Mouse (Mus musculus) cerebellum, adult 9-11 months (tissue): Measurements from ENCODE around the gene Sncg.

ENCODE experiments used
- DNase-seq: peaks from one replicate; pipeline ENCODE4 v3.0.0; 2022

Gene Sncg

DNA sequence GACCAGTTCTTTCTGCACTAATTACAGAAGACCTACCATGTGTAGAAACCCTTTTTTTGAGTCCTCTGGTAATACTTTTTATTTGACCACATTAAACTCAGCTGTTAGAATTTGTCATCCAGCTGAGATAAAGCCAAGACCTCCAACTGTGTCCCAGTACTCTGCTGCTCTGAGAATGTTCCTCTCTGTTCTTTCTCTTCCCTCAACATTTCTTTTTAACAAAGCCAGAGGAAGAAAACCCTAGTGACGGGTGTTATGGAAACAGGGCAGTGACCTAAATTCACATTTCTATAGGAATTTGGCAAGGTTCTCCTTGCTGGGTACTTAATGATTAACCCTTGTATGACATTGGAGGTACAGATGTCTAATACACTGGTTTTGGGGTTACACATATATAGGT lies 35.1 kb downstream of the Sncg start:
- DNase-seq: peak; percentile 14

DNA sequence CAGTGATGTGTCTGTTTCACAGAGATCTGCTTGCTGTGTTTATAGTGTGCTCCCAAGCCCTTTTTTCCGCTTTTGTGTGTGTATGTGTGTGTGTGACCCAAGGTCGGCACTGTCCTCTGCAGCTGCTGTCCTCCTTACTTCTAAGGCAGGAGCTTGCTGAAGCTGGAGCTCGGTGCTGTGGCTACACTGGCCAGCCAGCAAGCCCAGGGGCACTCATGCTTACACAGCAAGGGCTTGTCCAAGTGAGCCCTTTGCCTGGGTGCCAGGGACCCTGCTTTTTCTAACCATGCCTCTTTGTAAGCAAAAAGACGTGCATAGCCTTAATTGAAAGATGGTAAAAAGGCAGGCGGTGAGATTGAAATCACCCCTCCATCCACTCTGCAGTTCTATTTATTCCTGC lies 42.1 kb downstream of the Sncg start:
- peak; percentile 47 for DNase-seq

DNA sequence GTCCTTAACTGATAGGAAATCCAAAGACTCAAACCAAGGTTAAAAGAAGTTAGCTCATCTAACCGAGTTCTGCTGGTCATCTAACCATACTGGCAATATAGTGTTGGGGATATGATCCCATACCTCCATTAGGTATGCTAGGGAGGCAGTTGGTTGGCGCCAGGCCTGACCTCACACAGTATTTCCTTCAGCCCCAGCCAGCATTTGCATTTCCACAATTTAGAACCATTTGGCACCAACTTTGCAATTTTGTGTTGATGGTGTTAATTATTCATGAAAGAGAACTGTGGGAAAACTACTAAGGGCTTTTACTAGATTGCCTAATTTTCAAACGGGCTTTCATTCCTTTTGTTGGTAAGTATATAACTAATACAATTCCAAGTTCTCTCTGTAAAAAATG lies 42.7 kb downstream of the Sncg start:
- no peak for DNase-seq

DNA sequence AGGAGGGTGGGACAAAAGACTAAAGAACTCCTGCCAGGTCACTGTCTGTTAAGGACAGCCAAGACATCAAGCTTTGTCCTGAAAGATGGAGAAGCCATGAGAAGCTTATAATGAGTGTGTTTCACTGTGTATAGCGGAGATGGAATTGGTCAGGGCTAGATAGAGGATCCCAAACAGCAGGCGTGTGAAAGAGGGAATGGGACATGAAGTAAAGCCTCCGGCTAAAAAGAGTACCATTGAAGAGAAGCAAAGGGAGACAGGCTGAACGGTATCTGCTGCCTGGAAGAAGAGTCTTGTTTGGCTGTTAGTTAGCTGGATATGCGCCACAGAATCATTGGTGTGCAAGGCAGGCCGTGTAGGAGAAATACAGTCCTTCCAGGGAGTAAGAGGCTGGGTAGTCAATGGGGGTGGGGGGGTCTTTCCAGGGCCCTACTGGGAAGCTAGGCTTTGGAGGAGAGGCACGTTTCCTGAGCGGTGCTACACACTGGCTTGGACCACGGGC lies 43.9 kb downstream of the Sncg start:
- DNase-seq: no peak

DNA sequence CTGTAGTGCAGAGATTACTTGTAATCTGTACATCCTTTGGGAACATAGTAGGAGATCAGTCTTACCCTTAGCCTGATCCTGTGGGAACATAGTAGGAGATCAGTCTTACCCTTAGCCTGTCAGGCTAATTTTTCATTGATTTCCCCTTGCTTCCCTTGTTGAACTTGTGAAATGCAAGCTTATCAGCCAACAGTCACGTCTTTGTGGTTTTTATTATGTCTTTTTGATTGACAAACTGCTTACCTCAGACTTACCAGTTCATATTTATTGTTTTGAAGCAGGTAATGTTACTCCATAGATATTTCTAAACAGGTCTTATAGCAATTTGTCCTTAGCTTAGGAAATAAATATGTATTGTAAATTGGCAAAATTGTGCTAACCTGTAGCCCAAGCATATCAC lies 47.0 kb downstream of the Sncg start:
- no peak for DNase-seq

DNA sequence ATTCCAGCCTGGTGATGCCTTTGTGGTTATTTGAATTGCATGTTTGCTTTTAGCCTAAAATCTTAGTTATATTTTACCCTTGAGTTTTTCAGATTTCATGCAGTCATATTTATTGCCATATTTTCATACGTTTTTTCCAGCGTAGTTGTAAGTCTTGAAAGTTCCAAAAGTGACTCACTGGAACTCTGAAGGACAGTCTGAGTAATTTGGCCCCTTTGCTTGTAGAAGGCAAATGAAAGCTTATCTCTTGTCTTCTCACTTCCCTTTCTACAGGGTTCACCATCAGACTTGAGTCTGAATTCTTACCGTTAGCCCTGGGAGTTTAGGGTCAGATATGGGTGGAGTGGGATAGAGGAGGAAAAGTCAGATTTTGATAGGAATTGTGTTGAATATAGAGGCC lies 48.0 kb downstream of the Sncg start:
- DNase-seq: no peak

DNA sequence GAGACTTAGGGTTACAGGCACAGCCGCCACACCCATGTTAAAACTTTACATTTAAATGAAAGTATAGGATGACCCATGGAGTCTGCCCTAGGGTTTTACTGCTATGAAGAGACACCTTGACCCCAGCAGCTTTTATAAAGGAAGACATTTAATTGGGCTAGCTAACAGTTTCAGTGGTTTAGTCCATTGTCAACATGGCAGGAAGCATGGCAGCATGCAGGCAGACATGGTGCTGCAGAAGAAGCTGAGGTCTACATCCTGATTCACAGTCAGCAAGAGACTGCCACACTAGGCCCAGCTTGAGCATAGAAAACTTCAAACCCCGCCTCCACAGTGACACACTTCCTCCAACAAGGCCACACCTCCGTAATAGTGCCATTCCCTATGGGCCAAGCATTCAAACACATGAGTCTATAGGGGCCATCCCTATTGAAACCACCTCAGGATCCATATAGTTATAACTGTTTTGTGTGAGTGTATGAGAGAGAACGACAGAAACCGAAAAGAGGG lies 51.0 kb downstream of the Sncg start:
- no peak for DNase-seq
